Mouse (Mus musculus) G1E (cell line): ENCODE measurements around the gene Pard3b. TPM values are rescaled to one million over a fixed set of nuclear protein-coding genes. Genes with fewer than 3 reads are reported as not detected.

Experiments
- ATAC-seq: 2 replicates; pipeline ENCODE4 v1.8.0; 2016; ENCODE audit warnings: mild to moderate bottlenecking; ENCODE audit not compliant: insufficient number of reproducible peaks, poor library complexity, low FRiP score, severe bottlenecking; ENCODE audit errors: extremely low read depth
- DNase-seq: peaks from one replicate; pipeline ENCODE4 v3.0.0; 2012; ENCODE audit warnings: low spot score
- H3K27me3 ChIP-seq: 2 replicates; pipeline ENCODE4 v1.6.1; 2012; ENCODE audit warnings: mild to moderate bottlenecking, low read length, inconsistent platforms; ENCODE audit not compliant: insufficient read depth
- H3K36me3 ChIP-seq: replicated peaks from 2 replicates; pipeline ENCODE3; 2012; ENCODE audit warnings: mild to moderate bottlenecking, inconsistent platforms
- H3K4me1 ChIP-seq: 2 replicates; pipeline ENCODE4 v1.6.1; 2012; ENCODE audit warnings: low read depth, low read length, inconsistent platforms, mixed read lengths; ENCODE audit not compliant: insufficient read depth
- H3K4me3 ChIP-seq: 2 replicates; pipeline ENCODE4 v1.5.1; 2012; ENCODE audit warnings: low read depth, mild to moderate bottlenecking, inconsistent platforms, low read length, moderate library complexity, mixed read lengths
- H3K9me3 ChIP-seq: replicated peaks from 2 replicates; pipeline ENCODE4 v1.6.1; 2012; ENCODE audit warnings: inconsistent platforms
- CTCF ChIP-seq: IDR thresholded peaks from 2 replicates; pipeline ENCODE4 v1.5.1; 2012; ENCODE audit warnings: low read depth, low read length, inconsistent platforms, mixed read lengths
- GATA1 ChIP-seq: IDR thresholded peaks from 2 replicates; pipeline ENCODE4 v1.6.1; 2012; ENCODE audit warnings: borderline replicate concordance, low read length, inconsistent platforms, mixed read lengths
- GATA2 ChIP-seq: IDR thresholded peaks from 2 replicates; pipeline ENCODE4 v1.6.1; 2012; ENCODE audit warnings: low read depth, low read length, inconsistent platforms, borderline replicate concordance
- POLR2AphosphoS5 ChIP-seq: IDR thresholded peaks from 2 replicates; pipeline ENCODE4 v1.6.1; 2012; ENCODE audit warnings: low read depth, low read length, inconsistent platforms; ENCODE audit not compliant: insufficient replicate concordance
- TAL1 ChIP-seq: conservative IDR thresholded peaks from 2 replicates; pipeline ENCODE4 v1.6.1; 2012; ENCODE audit warnings: low read depth, low read length, inconsistent platforms, mixed read lengths
- polyA plus RNA-seq: library from polyadenylated mRNA; stranded (reverse); fragments of >175 nt; gene quantifications from 2 replicates; pipeline ENCODE4 v1.2.3, GENCODE M21; 2012
- total RNA-seq, 2 experiments: library from RNA; stranded (forward) in 1 of 2; stranded (reverse) in 1 of 2; fragments of 200-1000 nt in 1 of 2; fragments of >200 nt in 1 of 2; fragmentation: Nextera tagmentation in 1 of 2; gene quantifications; 2 replicates each; pipeline ENCODE4 v1.2.3; 2014 to 2017

The Pard3b gene
- total and polyA plus RNA-seq, 3 experiments, result 0.33 TPM; not detected in 2

- no peaks in the 10 kb centered on the region for H3K9me3 ChIP-seq
- no peaks in the 10 kb centered on the region for H3K36me3 ChIP-seq
- TF ChIP-seq GATA2, result no peak
- TF ChIP-seq CTCF, result no peak
- TF ChIP-seq TAL1, result no peak
- TF ChIP-seq GATA1, result no peak
- TF ChIP-seq POLR2AphosphoS5, result no peak
- DNase-seq, result no peak
- H3K27me3 ChIP-seq, result peaks cover 10% of the 10 kb centered on the region; the same call in 1 of the 2 replicates
- H3K4me1 ChIP-seq, result no peaks in the 10 kb centered on the region
- H3K4me3 ChIP-seq, result no peak overlapping the region
- no peak for ATAC-seq
Measured at GRCm38 (mm10) chr1:62619456-62619855, 980.8 kb downstream of the Pard3b start.

DNA sequence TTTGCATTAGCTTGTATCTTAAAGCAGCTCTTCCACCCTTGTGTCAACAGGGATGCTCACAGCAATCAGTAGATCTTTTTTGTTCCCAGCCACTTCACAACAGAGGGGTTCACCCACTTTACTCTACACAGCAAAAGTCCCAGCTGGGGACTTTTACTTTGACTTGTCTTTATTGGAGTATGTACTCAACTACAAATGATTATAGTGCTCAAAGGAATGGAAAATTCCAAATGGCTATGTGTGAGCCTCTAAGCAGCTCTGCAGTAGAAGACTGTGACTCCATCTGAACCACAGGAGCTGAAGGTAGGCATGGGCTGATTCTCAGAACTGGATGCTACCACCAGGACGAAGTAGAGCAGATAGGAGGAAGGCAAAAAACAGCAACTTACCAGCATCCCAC is 983.8 kb downstream of the Pard3b start:
- Histone ChIP-seq H3K36me3 (no peaks in the 10 kb centered on the region), H3K27me3 (peaks cover 10% of the 10 kb centered on the region; the same call in 1 of the 2 replicates), H3K9me3 (no peaks in the 10 kb centered on the region), H3K4me1 (no peaks in the 10 kb centered on the region), H3K4me3 (no peak overlapping the region)
- TF ChIP-seq TAL1, result no peak
- no peak for TF ChIP-seq POLR2AphosphoS5
- no peak for TF ChIP-seq GATA1
- TF ChIP-seq CTCF, result no peak
- no peak for TF ChIP-seq GATA2
- DNase-seq (no peak), ATAC-seq (no peak)

DNA sequence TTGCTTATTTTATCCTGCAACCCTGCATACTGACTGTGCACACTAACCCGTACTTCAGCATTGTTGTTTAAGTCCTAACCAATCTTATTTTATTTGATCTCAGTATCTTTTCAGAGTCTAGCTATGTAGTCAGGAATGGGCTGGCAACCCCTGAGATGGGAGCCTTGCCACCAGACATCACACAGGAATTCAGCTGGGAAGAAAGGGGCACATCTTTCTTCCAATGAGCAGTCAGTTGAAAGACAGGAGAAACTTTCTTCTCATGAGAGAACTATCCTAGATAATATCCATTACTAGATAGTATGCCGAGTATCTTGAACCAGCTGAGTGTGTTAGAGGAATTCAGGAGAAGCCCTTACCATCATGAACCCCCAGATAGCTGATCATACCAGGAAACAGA is 985.5 kb downstream of the Pard3b start:
- Histone ChIP-seq H3K27me3 (peaks cover 10% of the 10 kb centered on the region; the same call in 1 of the 2 replicates), H3K36me3 (no peaks in the 10 kb centered on the region), H3K4me1 (no peaks in the 10 kb centered on the region), H3K4me3 (no peak overlapping the region), H3K9me3 (no peaks in the 10 kb centered on the region)
- ATAC-seq, result no peak
- TF ChIP-seq TAL1 (no peak), POLR2AphosphoS5 (no peak), GATA2 (no peak), CTCF (no peak), GATA1 (no peak)
- DNase-seq, result no peak

- DNase-seq, result no peak
- H3K27me3 ChIP-seq, result peaks cover 10% of the 10 kb centered on the region; the same call in 1 of the 2 replicates
- ATAC-seq, result no peak
- no peaks in the 10 kb centered on the region for H3K4me1 ChIP-seq
- no peak overlapping the region for H3K4me3 ChIP-seq
- H3K36me3 ChIP-seq, result no peaks in the 10 kb centered on the region
- H3K9me3 ChIP-seq, result no peaks in the 10 kb centered on the region
- TF ChIP-seq GATA2, result no peak
- TF ChIP-seq POLR2AphosphoS5, result no peak
- no peak for TF ChIP-seq CTCF
- no peak for TF ChIP-seq GATA1
- TF ChIP-seq TAL1, result no peak
Measured at GRCm38 (mm10) chr1:62624836-62625235, 986.2 kb downstream of the Pard3b start.

GRCm38 (mm10) chr1:62625332-62625731 is 986.7 kb downstream of the Pard3b start:
- Histone ChIP-seq H3K36me3 (no peaks in the 10 kb centered on the region), H3K4me3 (no peak overlapping the region), H3K27me3 (peaks cover 10% of the 10 kb centered on the region; the same call in 1 of the 2 replicates), H3K4me1 (no peaks in the 10 kb centered on the region), H3K9me3 (no peaks in the 10 kb centered on the region)
- ATAC-seq, result no peak
- no peak for DNase-seq
- TF ChIP-seq GATA2 (no peak), TAL1 (no peak), GATA1 (no peak), POLR2AphosphoS5 (no peak), CTCF (no peak)

- peaks cover 10% of the 10 kb centered on the region; the same call in 1 of the 2 replicates for H3K27me3 ChIP-seq
- ATAC-seq (no peak), DNase-seq (no peak)
- no peak overlapping the region for H3K4me3 ChIP-seq
- H3K36me3 ChIP-seq, result no peaks in the 10 kb centered on the region
- no peaks in the 10 kb centered on the region for H3K4me1 ChIP-seq
- TF ChIP-seq POLR2AphosphoS5 (no peak), GATA2 (no peak), GATA1 (no peak), CTCF (no peak), TAL1 (no peak)
- H3K9me3 ChIP-seq, result no peaks in the 10 kb centered on the region
Measured at GRCm38 (mm10) chr1:62625819-62626505, 987.3 kb downstream of the Pard3b start.

GRCm38 (mm10) chr1:62629952-62630351 is 991.3 kb downstream of the Pard3b start:
- DNase-seq, result no peak
- ATAC-seq, result no peak
- TF ChIP-seq TAL1, result no peak
- no peak for TF ChIP-seq GATA1
- TF ChIP-seq CTCF, result no peak
- TF ChIP-seq GATA2, result no peak
- no peak for TF ChIP-seq POLR2AphosphoS5

More at GRCm38 (mm10) chr1:62629952-62630351, 991.3 kb downstream of the Pard3b start:
- no peak overlapping the region for H3K4me3 ChIP-seq
- H3K27me3 ChIP-seq, result no peaks in the 10 kb centered on the region
- H3K36me3 ChIP-seq, result no peaks in the 10 kb centered on the region
- no peaks in the 10 kb centered on the region for H3K9me3 ChIP-seq
- no peaks in the 10 kb centered on the region for H3K4me1 ChIP-seq
